Mouse (Mus musculus) urinary bladder, adult 18-20 months (tissue): ENCODE measurements around the gene Clcn6.
A peak's percentile ranks its signal among the peaks of the same experiment; 100 is the strongest.

Experiments
- DNase-seq, 2 experiments: peaks; one replicate each; pipeline ENCODE4 v3.0.0; 2022; ENCODE audit warnings: low spot score in 2 of 2, mixed read lengths in 2 of 2

The Clcn6 gene

DNA sequence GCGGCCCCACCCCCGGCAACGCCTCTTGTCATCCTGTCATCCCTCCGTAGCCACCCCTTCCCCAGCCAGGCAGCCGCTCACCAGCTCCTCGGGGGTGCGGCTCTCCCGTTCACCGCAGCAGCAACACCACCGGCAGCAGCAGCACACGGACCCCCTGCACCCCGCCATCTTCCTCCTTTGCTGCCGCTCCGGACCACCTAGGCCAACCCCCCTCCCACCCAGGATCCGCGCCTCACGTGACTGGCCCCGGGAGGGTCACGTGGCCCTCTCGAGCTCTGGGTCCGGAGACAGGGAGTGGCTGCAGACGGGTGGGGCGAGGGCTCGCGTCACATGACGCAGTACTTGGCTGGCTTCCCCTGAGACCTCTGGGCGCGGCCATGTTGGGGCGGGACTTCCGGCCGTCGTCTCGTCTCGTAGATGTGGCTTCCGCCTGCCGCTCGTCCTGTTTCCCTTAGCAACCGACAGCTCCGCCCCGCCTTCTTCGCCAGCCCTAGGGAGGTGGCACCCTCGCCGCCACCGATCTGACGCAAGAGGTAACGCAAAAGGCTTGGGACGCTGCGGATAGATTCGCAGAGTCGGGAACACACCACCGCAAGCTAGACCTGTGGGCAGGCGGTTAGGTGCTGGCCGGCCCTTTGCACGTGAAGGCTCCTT lies at the start of gene Clcn6, which contains the start of gene Mthfr:
TSS of gene Clcn6 (minus strand) at position 222 of the 654 bp plus-strand sequence.
TSS of gene Mthfr (plus strand) at position 478 of the 654 bp plus-strand sequence.
- peak; percentile 97 to 99 for DNase-seq

DNA sequence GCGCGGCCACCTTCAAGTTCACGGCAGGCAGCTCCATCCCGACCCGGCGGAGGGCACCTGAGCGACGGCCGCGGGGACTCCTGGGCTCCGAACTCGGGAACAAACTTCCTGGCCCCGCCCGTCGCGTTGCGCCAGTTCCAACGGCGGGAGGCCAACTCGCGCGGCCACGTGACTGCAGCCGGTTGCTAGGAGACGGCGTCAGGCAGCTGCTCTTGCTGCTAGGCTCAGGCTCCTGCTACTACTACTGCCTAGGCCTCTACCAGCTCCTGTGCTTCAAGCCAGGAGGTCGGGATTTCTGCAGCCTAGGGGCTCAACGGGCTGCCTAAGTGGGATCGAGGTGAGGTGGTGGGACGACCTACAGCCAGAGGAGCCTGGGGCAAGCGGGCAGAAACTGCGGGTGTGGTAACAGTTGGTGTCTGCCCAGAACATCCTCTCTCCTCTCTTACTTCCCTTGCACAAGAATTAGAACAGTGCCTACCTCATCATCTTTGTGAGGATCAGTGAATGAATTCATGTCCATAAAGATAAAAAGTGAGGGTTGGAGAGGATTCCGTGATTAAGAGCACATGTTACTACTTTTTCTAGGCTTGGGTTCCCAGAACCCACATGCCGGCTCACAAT lies 49.4 kb upstream of the Clcn6 start, which contains the start of gene Agtrap:
TSS of gene Agtrap (minus strand) at position 125 of the 621 bp plus-strand sequence.
- peak; percentile 96 to 97 for DNase-seq

DNA sequence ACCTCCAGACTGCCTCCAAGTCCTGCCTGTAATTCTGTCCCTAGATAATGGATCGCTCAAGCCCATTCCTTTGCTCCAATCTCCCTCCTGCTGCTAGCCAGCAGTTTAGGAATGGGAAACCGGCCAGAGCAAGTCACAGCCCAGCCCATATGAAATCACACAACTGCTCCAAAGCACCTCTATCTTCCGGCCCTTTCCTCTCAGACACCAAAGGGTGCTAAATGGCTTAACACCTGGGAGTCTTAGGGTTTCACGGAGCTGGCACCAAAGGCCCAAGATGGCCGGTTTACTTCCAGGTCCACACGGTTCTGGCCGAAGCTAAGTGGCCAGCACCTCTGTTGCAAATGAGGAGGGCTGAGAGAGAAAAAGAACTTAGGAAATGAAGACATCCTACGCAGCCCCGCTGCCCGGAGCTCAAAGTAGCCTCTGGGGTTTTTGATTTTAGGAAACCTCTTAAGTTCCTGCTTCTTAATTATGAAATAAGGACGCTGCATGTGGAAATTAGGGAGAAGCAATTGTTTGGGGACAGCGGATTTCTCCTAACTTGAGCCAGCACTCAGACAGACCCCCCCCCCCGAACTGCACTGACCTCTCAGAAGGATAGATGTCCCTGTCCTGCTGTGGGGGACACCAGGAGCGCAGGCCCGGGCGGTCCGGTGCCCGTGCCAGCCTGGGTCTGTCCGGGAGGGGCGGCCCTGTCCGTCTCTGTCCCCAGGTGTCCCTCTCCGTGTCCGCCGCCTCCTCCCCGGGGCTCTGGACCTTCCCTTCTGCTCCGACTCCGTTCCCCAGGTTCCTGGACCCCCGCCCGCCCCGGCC lies 48.7 kb upstream of the Clcn6 start:
- peak; percentile 35 to 40 for DNase-seq

DNA sequence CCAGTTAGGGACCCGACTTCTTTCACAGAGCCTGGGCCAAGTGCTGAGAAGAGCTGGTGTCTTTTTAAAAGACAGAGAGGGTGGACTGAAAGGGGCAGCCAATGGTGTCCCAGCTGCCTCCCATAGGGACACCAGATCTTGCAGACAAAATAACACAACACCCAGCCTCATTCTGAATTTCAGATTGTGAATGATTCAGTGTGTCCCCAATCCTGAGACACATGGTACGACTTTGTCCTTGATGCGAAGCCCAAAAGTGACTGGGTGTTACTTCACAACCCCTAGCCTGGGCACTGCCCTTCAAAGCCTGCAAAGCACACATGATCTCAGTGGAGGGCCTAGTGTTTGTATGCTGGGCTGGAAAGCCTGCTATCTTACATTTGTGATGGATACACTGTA lies 47.3 kb upstream of the Clcn6 start:
- no peak for DNase-seq

DNA sequence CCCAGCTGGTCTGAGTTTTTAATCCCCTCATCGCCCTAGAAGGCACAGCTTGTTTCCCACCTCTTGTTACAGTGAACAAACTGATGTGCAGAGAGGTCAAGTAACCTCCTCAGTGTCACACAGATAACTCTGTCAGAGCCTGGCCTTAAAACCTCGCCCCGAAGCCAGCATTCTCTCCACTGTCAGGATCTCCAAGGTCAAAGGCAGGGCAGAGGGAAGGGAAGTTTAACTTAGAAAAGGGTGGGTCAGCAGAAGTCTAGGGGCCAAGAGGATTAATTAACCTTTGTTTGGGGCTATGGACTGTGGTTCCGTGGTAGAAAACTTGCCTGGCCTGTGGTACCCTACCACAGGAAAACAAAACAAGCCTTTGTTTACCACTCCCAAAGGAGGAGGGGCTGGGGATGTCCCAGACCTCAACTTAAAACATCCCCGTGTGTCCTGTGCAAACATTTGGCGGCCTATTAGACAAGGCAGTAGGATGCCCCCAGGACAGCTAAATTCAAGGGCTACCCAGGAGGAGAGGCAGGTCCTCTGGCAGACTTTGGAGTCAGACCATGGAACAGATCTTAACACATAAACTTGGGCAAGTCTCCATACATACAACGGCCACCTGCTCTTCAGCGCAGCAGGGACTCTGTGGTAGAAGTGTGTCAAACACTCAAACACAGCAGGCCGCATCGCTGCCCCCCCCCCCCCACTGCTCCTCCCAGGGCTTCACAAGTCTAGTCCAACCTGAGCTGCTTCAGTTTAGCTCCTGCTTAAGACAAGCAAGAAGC lies 46.7 kb upstream of the Clcn6 start:
- DNase-seq = no peak

DNA sequence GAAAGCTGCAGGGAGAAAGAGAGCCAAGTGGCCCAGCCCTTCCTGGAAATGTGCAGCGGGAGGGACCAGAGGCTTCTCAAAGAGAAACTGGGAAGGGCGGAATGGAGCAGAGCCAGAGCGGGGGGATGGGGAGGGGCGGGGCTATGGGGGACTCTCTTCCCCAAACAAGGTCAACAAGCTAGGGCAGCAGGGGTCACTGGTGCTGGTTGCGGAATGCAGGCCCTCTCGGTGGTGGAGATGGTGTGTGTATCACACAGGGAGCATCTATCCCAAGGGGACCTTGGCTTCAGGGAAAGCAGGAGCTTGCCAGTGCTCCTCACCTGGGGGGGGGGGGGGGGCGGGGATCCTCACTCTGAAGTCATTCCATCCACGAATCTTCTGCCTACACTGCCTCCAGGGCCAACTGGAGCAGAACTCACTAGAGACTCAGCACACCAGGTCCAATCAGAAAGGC lies 45.7 kb upstream of the Clcn6 start:
- DNase-seq = peak in 1 of 2 experiments; percentile 50

DNA sequence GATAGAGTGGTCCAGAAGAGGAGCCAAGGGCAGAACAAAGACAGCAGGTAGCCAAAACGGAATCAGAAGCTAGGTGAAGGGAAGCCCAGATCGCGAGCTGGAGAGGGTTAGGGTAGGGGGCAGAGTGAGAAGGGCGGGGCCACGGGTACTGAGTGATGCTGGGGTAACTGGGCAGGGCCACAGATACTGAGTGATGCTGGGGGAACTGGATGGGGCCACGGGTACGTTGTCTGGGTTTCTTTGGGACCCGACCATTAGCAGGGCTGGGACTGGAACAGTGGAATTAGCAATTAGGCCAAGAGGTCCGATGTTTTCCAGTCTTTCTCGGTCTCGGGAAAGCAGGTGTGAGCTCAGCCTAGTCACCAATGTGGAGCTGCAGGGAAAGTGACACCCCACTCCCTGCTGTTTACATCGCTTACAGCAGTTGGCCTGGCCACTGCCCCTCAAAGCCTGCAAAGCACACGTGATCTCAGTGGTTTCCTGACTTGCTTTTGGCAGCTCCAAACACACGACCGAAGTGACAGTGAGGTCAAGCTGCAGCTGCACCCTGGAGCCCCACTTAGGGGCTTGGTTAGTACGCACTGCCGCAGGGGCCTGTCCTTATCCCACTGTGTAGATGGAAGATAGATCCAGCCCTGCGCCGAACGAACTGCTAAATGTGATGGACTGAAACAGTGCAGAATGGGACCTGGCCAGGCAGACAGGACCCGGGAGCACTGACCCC lies 44.7 kb upstream of the Clcn6 start:
- DNase-seq = no peak

DNA sequence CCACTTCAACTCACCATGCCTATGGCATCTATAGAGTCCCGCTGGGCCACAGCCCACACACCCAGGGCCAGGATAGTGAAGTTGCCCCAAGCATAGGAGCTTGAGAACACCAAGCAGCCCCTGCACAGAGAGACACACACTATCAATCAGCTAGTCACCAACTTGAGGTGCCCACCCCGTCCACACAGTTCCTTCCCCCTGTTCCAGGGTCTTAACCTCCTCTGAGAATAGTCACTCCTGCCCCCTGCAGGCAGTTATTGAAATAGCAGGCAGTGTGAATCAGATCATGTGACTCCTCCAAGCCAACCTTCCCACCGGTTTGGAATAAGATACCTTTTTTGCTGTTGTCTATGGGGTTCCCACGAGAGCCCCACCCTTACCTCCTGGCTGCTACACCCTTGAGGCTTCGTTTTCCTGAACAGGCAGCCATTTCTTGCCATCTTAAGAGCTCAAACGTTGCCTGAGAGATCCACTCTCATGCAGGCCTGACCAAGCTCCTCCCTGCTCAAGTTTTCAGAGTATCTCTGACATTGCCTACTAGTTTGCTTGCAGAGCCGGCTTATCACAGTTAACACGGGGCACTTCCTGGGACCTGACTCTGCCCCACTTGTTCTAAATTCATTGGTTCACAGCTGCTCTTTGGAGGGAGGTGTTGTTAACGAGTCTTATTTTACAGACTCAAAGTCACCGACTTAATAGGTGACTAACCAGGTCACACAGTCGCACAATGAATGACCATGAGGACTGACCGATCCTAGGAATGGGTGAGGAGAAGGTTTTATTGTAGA lies 43.8 kb upstream of the Clcn6 start:
- DNase-seq = no peak

DNA sequence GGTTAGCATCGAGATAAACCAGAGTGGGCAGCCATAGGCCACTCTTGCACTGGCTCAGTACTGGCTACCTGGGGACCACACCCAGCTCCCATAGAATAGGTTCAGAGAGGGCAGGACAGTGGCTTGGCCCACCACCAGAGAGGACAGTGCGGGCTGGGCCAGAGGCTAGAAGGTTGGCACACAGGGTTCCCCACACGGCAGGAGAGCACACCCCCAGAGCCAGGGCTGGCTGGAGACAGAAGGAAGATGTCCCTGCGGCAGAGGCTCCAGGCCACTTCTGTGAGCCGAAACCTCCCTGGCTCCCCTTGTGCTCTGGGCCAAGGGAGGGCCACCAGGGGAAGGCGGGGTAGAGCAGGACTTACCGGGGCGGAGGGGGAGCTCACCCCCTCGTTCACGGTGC lies 42.6 kb upstream of the Clcn6 start:
- no peak for DNase-seq

DNA sequence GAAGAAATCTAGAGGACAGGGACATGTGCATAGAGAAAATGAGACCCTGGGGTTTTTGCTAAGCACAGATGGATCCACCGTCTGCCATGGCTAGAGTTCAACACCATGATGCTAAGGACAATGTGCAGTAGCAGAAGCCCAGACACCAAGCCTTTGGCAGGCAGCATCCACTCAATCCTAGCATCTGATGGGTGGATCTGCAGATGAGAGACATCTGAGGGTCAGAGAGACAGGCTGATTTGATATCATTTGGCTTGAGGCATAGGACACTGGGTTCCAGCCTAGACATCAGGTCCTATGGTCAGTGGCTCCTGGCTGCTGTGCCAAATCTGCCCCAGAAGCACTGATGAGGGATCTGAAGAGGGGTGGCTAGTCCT lies 42.0 kb upstream of the Clcn6 start:
- no peak for DNase-seq

DNA sequence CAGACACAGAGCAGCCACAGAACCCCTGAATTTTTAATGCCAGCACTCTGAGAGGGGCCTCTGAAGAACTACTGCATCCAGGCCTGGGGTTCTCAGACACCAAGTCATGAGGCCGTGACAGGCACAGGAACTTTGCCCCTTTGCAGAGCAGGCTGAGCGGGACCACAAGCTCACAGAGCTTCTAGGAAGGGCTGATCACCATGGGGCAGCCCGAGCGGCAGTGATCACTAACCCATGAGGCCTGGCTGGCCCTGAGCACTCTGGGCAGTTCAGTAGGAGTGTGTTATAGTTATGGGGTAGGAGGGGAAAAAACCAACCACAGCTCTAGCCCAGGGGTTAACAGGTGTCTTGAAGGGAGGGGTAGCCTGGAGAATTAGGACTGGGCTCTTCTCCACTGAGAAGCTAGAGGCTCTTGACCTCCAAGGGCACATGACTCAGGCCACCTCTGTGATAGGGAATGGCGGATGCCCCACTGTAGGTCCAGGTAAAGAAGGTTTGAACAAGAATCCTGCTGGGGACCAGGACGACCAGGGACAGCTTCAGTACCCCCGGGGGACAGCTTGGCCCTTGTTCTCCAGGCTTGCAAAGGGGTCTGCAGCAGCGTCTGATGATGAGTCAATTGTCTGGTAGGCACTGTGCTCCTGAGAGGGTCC lies 41.4 kb upstream of the Clcn6 start:
- no peak for DNase-seq

DNA sequence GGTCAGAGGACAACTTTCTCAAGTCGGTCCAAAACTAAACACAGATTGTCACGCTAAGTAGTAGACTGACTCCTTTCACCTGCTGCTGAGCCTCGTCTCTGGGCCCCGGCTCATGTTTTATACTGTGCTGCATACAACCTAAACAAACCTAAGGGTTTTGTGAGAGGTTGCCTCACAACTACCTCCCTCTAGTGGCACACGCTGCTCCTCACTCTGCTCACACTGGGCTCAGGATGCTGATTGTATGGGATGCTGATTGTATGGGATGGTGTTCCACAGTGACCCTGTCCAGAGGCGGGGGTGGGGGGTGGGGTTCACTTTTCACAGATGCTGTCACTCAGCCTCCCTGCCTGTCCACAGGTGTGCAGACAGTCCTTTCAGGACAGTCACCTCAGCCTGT lies 40.6 kb upstream of the Clcn6 start:
- DNase-seq = no peak

DNA sequence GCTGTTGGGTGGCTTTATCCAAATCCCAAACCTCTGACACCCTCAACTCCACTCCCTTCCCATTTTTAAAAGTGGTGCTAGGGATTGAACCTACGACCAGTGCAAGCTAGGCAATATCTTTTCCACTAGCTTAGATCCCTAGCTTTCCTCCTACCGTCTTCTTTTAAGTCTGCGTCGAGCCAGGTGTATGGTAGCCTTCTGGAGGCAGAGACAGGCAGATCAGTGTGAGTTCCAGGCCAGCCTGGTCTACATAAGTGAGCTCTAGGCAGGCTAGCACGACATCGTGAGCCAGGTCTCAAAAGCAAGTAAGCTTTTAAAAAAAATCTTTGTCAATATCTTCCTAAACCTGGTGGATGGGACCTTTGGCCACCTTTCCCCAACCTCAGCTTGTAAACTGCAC lies 37.3 kb upstream of the Clcn6 start:
- no peak for DNase-seq

DNA sequence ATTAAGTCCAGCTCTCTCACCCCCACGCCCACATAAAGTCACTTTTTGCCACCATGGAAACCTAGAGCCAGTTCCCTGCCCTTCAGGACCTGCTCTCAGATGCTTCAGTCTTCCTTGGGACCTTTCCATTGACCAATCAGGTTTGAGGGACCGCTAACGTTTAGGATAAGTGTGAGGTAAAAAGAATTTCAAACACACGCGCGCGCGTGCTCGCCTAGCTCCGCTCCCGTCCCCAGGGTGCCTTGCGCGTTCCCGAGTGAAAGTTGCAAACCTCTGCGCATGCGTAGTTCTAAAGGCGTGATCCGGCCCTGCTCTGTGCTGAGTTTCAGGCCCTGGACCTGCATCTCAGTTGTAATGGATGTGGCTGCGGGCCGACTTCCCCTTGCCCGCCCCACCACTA lies 36.6 kb upstream of the Clcn6 start:
- DNase-seq = peak; percentile 51 to 64

DNA sequence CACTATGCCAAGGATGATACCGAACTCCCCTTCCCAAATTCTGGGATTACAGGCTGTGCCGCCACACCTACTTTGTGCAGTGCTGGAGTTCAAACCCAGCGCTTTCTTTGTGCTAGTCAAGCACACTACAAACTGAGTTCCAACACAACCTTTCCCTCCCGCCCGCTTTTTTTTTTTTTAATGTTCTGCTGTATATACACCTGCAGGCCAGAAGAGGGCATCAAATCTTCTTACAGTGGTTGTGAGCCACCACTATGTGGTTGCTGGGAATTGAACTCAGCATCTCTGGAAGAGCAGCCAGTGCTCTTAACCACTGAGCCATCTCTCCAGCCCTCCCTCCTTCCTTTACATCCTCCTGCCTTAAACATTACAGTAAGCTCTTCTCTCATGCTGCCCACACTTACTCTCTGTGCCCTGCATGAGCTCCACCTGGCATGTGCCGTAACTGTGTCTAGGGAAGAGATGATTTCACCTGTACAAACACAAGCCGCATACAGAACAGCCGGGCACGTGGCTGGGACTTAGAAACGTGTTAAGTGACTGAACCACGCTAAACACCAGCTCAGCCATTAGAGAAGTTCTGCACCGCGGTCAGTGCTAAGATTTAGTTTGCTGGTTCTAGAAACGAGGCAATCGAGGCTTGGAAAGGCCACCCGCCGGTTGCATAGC lies 36.0 kb upstream of the Clcn6 start:
- DNase-seq = no peak

DNA sequence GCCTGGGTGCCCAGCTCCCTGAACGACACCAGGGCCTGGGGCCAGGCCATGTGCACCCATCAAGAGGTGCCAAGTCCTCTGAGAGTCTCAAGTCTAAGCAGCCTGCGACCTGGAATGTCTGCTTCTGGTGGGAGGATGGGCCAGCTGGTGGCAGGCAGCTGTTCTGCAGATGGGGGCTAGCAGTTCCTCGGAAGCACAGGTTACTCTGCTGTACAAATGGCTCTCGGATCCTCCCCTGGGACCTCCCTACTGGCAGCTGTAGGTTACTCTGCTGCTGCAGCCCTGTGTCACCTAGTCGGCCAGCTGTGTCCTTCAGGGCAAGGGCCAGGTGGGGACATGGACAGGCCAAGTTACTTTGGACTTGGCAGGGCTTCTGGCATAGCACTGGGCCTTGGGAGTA lies 32.9 kb upstream of the Clcn6 start:
- DNase-seq = no peak

DNA sequence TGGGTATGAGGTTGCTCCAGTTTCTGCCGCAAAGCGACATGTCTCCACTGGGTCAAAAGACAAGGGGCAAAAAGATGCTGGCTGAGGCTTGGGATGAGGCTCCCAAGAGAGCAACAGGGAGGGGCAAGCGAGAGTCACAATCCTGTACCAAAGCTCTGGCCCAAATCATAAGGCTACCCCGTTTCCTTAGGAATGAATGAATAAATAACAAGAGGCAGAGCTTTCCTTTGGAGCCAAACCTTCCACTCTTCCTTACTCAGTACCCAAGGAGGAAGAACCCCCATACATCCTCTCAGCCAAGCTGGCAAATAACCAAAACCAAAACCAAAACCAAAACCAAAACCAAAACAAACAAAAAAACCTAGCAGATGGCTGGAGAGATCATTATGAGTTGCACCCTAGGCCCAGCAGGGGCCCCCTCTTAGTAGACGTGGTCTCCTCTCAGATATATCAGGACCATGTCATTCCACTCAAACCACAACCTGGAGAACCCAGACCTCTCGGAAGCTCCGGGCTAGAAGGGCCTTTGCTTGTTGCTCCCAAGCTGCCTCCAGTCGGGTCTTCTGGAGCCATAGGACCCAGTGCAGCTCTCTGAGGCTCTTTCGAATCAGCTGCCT lies 31.1 kb upstream of the Clcn6 start:
- no peak for DNase-seq

DNA sequence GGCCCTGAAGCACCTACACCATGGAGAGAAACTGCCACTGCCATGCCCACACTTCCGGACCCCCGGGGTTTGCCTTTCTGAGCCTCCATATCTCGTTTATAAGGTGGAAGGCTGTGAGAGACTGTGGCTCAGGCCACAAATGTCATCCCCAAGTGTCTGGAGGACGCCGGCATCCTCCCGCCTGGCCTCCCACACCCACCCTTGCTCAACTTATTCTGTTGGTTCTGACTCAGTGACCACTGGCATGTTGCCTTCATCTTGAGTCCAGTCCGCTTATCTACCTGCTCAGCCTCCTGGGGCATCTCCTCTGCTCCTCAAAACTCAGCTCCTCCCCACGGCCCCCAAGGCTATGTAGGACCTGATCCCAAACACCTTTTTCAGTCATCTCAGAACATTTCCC lies 28.7 kb upstream of the Clcn6 start:
- no peak for DNase-seq

DNA sequence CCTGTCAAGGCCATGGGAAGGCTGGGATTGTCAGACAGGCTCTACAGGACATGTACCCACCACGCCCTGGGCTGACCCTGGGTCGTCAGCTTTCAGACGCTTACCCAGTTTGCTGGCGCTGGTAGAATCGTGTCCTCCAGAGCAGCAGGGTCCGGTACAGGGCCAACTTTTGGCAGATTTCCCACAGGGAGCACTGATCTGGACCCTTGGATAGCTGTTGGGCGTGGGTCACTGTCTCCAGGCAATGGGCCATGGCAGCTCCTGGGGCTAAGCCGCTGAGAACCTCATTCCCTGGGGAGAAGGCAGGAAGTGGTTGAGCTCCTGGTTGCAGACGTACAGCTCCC lies 27.8 kb upstream of the Clcn6 start:
- DNase-seq = no peak
